Mouse (Mus musculus) 416B (cell line): Measurements from ENCODE around the gene Yes1.
"Not testable (repeated sequence)": the region's sequence is repeated elsewhere in the genome, so short reads cannot be mapped to it uniquely, and the experiment has no call there.

Experiments
- DNase-seq: peaks from one replicate; pipeline ENCODE4 v3.0.0; 2011; ENCODE audit warnings: low read depth

The Yes1 gene

GRCm38 (mm10) chr5:32610801-32611340 lies at the start of gene Yes1:
TSS of gene Yes1 (plus strand) at chr5:32611171.
- DNase-seq = no peak

- peak; percentile 19 for DNase-seq
These were observed 46.3 kb upstream of the Yes1 start for GRCm38 (mm10) chr5:32564697-32565096.

- no peak for DNase-seq
These were observed 39.2 kb upstream of the Yes1 start for GRCm38 (mm10) chr5:32571802-32572201.

GRCm38 (mm10) chr5:32588136-32588535 lies 22.8 kb upstream of the Yes1 start:
- DNase-seq = peak; percentile 33

- peak; percentile 53 for DNase-seq
These were observed 17.2 kb upstream of the Yes1 start for GRCm38 (mm10) chr5:32593793-32594192.

GRCm38 (mm10) chr5:32594358-32594757 lies 16.6 kb upstream of the Yes1 start:
- no peak for DNase-seq

- no peak for DNase-seq
These were observed 5.1 kb upstream of the Yes1 start for GRCm38 (mm10) chr5:32605911-32606310.

- DNase-seq = no peak
These were observed 3.1 kb upstream of the Yes1 start for GRCm38 (mm10) chr5:32607776-32608355.

GRCm38 (mm10) chr5:32608516-32608915 lies 2.5 kb upstream of the Yes1 start:
- DNase-seq = no peak

- DNase-seq = peak; percentile 31
These were observed 739 bp upstream of the Yes1 start for GRCm38 (mm10) chr5:32610064-32610800.

GRCm38 (mm10) chr5:32611341-32611961 lies 480 bp downstream of the Yes1 start:
- DNase-seq = no peak

GRCm38 (mm10) chr5:32614291-32614690 lies 3.3 kb downstream of the Yes1 start:
- no peak for DNase-seq

GRCm38 (mm10) chr5:32614691-32615090 lies 3.7 kb downstream of the Yes1 start:
- DNase-seq = no peak

GRCm38 (mm10) chr5:32616489-32616888 lies 5.5 kb downstream of the Yes1 start:
- not testable (repeated sequence) for DNase-seq

- no peak for DNase-seq
These were observed 6.9 kb downstream of the Yes1 start for GRCm38 (mm10) chr5:32617851-32618250.

GRCm38 (mm10) chr5:32623649-32624048 lies 12.7 kb downstream of the Yes1 start:
- no peak for DNase-seq

- no peak for DNase-seq
These were observed 13.8 kb downstream of the Yes1 start for GRCm38 (mm10) chr5:32624777-32625176.

GRCm38 (mm10) chr5:32633185-32633584 lies 22.2 kb downstream of the Yes1 start:
- no peak for DNase-seq

- DNase-seq = peak; percentile 34
These were observed 46.4 kb downstream of the Yes1 start for GRCm38 (mm10) chr5:32657386-32657785.

GRCm38 (mm10) chr5:32682475-32682874 lies 71.5 kb downstream of the Yes1 start:
- no peak for DNase-seq

GRCm38 (mm10) chr5:32693411-32693810 lies 82.4 kb downstream of the Yes1 start:
- no peak for DNase-seq

GRCm38 (mm10) chr5:32697208-32697867 lies 86.4 kb downstream of the Yes1 start:
- no peak for DNase-seq
